In the genomic region with DNA sequence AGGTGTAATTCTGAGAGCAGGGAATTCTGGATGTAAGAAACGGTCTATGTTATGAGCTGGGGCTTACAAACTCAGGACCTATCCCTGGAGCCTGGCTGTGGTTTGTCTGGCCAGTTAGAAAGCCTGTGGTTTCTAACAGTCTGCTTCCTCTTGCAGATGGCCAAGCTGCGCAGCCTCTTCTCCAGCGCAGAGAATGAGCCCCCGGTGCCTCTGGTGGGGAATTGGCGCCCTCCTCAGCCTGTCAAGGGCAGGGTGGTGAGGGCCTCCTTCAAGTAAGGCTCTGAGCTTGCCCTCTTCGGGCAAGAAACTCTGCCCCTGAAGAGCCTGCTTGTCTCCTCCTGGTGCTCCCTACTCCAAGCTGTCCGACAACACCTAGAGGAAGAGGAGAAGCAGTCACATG, we compare ENCODE assay signal across 11 mouse cellular contexts. TPM values are rescaled to one million over a fixed set of nuclear protein-coding genes. Genes with fewer than 3 reads are reported as not detected.
DNase-seq lines count a peak whose midpoint lies in the region; ATAC-seq and TF ChIP-seq lines count a peak whose summit lies in the region.
"Had no signal": no experiment of that assay in that cellular context is flagged by ENCODE, and none has a peak within 500 bp of the region (broad histone marks: within the 10 kb centered on the region; RNA-seq: fewer than 3 reads in every experiment).

No protein-coding gene starts in this region.

- no peaks in the 10 kb centered on the region for H3K9me3 ChIP-seq in intestine, postnatal 0 days (ENCODE audit: control insufficient read depth)
- no peaks in the 10 kb centered on the region for H3K9me3 ChIP-seq in intestine, embryonic 15.5 days
- H3K9me3 ChIP-seq in liver, postnatal 0 days (ENCODE audit: low read length), result no peaks in the 10 kb centered on the region

- TF ChIP-seq EP300 in liver, postnatal 0 days (IDR thresholded peaks at IDR 0.05; ENCODE audit: low read depth), result no peak

- H3K4me2 ChIP-seq in intestine, postnatal 0 days (replicated peaks; ENCODE audit: low read depth), result no peak overlapping the region
- H3K4me2 ChIP-seq in intestine, embryonic 15.5 days (replicated peaks), result no peak overlapping the region
- peak overlapping the region; percentile 29; the same call in 1 of the 2 replicates for H3K4me2 ChIP-seq in liver, postnatal 0 days (ENCODE audit: low read depth, low read length)

- H3K4me3 ChIP-seq in intestine, postnatal 0 days (ENCODE audit: low read depth, low read length), result no peak overlapping the region
- H3K4me3 ChIP-seq in intestine, embryonic 15.5 days (replicated peaks), result no peak overlapping the region
- H3K4me3 ChIP-seq in bone marrow, adult 2 months (replicated peaks; ENCODE audit: control insufficient read depth, low read depth, low read length), result no peak overlapping the region
- H3K4me3 ChIP-seq in liver, postnatal 0 days (ENCODE audit: low read depth, low read length), result no peak overlapping the region
- H3K4me3 ChIP-seq in cerebellum, adult 2 months (replicated peaks; ENCODE audit: insufficient read depth, low read depth, low read length), result no peak overlapping the region

- no peaks in the 10 kb centered on the region for H3K36me3 ChIP-seq in intestine, postnatal 0 days (ENCODE audit: control insufficient read depth, insufficient read depth)
- H3K36me3 ChIP-seq in intestine, embryonic 15.5 days, result no peaks in the 10 kb centered on the region
- no peaks in the 10 kb centered on the region for H3K36me3 ChIP-seq in liver, postnatal 0 days (replicated peaks; ENCODE audit: insufficient read depth, low read length)

- no peaks in the 10 kb centered on the region for H3K4me1 ChIP-seq in intestine, postnatal 0 days (replicated peaks; ENCODE audit: control insufficient read depth, insufficient read depth, low read length)
- no peaks in the 10 kb centered on the region for H3K4me1 ChIP-seq in intestine, embryonic 15.5 days (replicated peaks)
- H3K4me1 ChIP-seq in bone marrow, adult 2 months (ENCODE audit: control insufficient read depth, insufficient read depth, low read length), result peaks cover 3% of the 10 kb centered on the region; the same call in 1 of the 2 replicates
- peaks cover 11% of the 10 kb centered on the region for H3K4me1 ChIP-seq in liver, postnatal 0 days (ENCODE audit: insufficient read depth)
- no peaks in the 10 kb centered on the region for H3K4me1 ChIP-seq in cerebellum, adult 2 months (ENCODE audit: control insufficient read depth, insufficient read depth, low read length)

- H3K27me3 ChIP-seq in intestine, postnatal 0 days (replicated peaks; ENCODE audit: control insufficient read depth, insufficient read depth, low read length), result no peaks in the 10 kb centered on the region
- no peaks in the 10 kb centered on the region for H3K27me3 ChIP-seq in intestine, embryonic 15.5 days (replicated peaks)
- no peaks in the 10 kb centered on the region for H3K27me3 ChIP-seq in liver, postnatal 0 days (ENCODE audit: insufficient read depth, low read length)
- no peaks in the 10 kb centered on the region for H3K27me3 ChIP-seq in cerebellum, adult 2 months (ENCODE audit: control insufficient read depth, insufficient read depth, low read length)

- ATAC-seq in intestine, postnatal 0 days, result no peak
- ATAC-seq in intestine, embryonic 15.5 days, result no peak
- ATAC-seq in liver, postnatal 0 days, result peak; percentile 64

- no peak overlapping the region for H3K9ac ChIP-seq in intestine, postnatal 0 days (ENCODE audit: low read depth, low read length)
- H3K9ac ChIP-seq in intestine, embryonic 15.5 days, result no peak overlapping the region
- no peak overlapping the region for H3K9ac ChIP-seq in liver, postnatal 0 days (replicated peaks)

- 61% methylated on average over 7 of the region's 7 CpGs for WGBS in intestine, postnatal 0 days
- WGBS in intestine, embryonic 15.5 days, result 61% methylated on average over 7 of the region's 7 CpGs
- WGBS in bone marrow, adult 2 months, result 2% methylated on average over 7 of the region's 7 CpGs
- 24% methylated on average over 7 of the region's 7 CpGs for WGBS in liver, postnatal 0 days (ENCODE audit: insufficient replicate concordance)
- 34% methylated on average over 7 of the region's 7 CpGs for WGBS in cerebellum, adult 2 months

- TF ChIP-seq CTCF in intestine, postnatal 0 days (IDR thresholded peaks at IDR 0.05; ENCODE audit: low read depth), result peak; percentile 44
- peak; percentile 51 for TF ChIP-seq CTCF in bone marrow, adult 2 months (IDR thresholded peaks at IDR 0.05; ENCODE audit: control insufficient read depth, insufficient read depth, low read length)
- peak; percentile 56 for TF ChIP-seq CTCF in liver, postnatal 0 days (IDR thresholded peaks at IDR 0.05; ENCODE audit: low read depth)
- TF ChIP-seq CTCF in cerebellum, adult 2 months (IDR thresholded peaks at IDR 0.05; ENCODE audit: borderline replicate concordance, insufficient read depth, low read depth, low read length), result no peak

- DNase-seq in A20 (ENCODE audit: low read depth, low spot score), result peak; percentile 74
- peak; percentile 61 for DNase-seq in liver, postnatal 0 days
- no peak for DNase-seq in heart, adult 8-10 months (ENCODE audit: low spot score)
- DNase-seq in ovary, postnatal 10 days (ENCODE audit: low spot score), result no peak
- DNase-seq in cerebellum, adult 2 months, result no peak
- DNase-seq: cerebellum, adult 8-10 months; right cerebral cortex, postnatal 25 days had no signal

- no peak overlapping the region for H3K27ac ChIP-seq in intestine, postnatal 0 days (ENCODE audit: low read depth, low read length)
- no peak overlapping the region for H3K27ac ChIP-seq in intestine, embryonic 15.5 days
- H3K27ac ChIP-seq in bone marrow, adult 2 months (ENCODE audit: control insufficient read depth, insufficient read depth, low read depth, low read length, poor library complexity), result peak overlapping the region; percentile 59; the same call in 1 of the 2 replicates
- H3K27ac ChIP-seq in liver, postnatal 0 days (ENCODE audit: low read depth), result no peak overlapping the region
- H3K27ac ChIP-seq in cerebellum, adult 2 months (ENCODE audit: insufficient read depth, low read length), result no peak overlapping the region
- H3K27ac ChIP-seq: macrophage had no signal

- TF ChIP-seq POLR2A in bone marrow, adult 2 months (IDR thresholded peaks at IDR 0.05; ENCODE audit: borderline replicate concordance, control insufficient read depth, low read depth, low read length), result no peak
- TF ChIP-seq POLR2A in cerebellum, adult 2 months (IDR thresholded peaks at IDR 0.05; ENCODE audit: borderline replicate concordance, insufficient read depth, low read length), result no peak

RNA-seq across cellular contexts. Expression of a gene that starts 8.1 kb away (rescaled TPM):
- 1.4 TPM in 2 replicates for polyA plus RNA-seq in intestine, postnatal 0 days (2015; fragmentation: Nextera tagmentation; extraction: Ambion mirVana)
- polyA plus RNA-seq in intestine, embryonic 15.5 days (2015; fragmentation: Nextera tagmentation; extraction: Ambion mirVana), result 3.8 and 4.6 TPM in 2 replicates
- 19.2 and 25.4 TPM in 2 replicates for polyA plus RNA-seq in bone marrow, adult 2 months (2011; ENCODE audit: insufficient read depth, insufficient read length, low replicate concordance, missing spikeins)
- 38.8 and 39.0 TPM in 2 replicates for polyA plus RNA-seq in liver, postnatal 0 days (2015; fragmentation: Nextera tagmentation; extraction: Ambion mirVana)
- total RNA-seq in heart, adult 8-10 months (2022), result 10 to 100 TPM; 19.3 to 24.9 (median 23.7) TPM
- 0.44 and 0.59 TPM in 2 replicates for polyA plus RNA-seq in cerebellum, adult 2 months (2012; rRNA removed)
- polyA plus RNA-seq: macrophage had no signal

RNA-seq across cellular contexts. Expression of a gene that starts 14.7 kb away (rescaled TPM):
- polyA plus RNA-seq in intestine, postnatal 0 days (2015; fragmentation: Nextera tagmentation; extraction: Ambion mirVana), result 28.4 and 39.5 TPM in 2 replicates
- 56.2 and 69.8 TPM in 2 replicates for polyA plus RNA-seq in intestine, embryonic 15.5 days (2015; fragmentation: Nextera tagmentation; extraction: Ambion mirVana)
- 455 and 1,276 TPM in 2 replicates for polyA plus RNA-seq in bone marrow, adult 2 months (2011; ENCODE audit: insufficient read depth, insufficient read length, low replicate concordance, missing spikeins)
- polyA plus RNA-seq in liver, postnatal 0 days (2015; fragmentation: Nextera tagmentation; extraction: Ambion mirVana), result 901 and 980 TPM in 2 replicates
- 1 to 10 TPM; 6.0 to 7.2 (median 7.0) TPM for total RNA-seq in heart, adult 8-10 months (2022)
- polyA plus RNA-seq in cerebellum, adult 2 months (2012; rRNA removed), result 530 and 601 TPM in 2 replicates

Comparison
In these comparisons a context has a peak if more than half of its experiments do, and no peak if none do; other contexts are left out.
1. DNase-seq: peak in A20 (single experiment) and liver, postnatal 0 days (single experiment); none in heart, adult 8-10 months (single experiment), ovary, postnatal 10 days (single experiment) and cerebellum, adult 2 months (0 of 2).